Mouse (Mus musculus) neutrophil, adult 59 days (primary cell): Measurements from ENCODE around the gene Cldn1. TPM values are rescaled to one million over a fixed set of nuclear protein-coding genes. Genes with fewer than 3 reads are reported as not detected.

Experiments
- total RNA-seq, 2 experiments: library from RNA; stranded (reverse); gene quantifications; 1 replicate in 1 of 2; 2 replicates in 1 of 2; pipeline ENCODE4 v1.2.4; 2023

The Cldn1 gene
- total RNA-seq, result 10 to 100 TPM; 14.8 to 20.3 TPM

GRCm38 (mm10) chr16:26371325-26372053 lies at the start of gene Cldn1:
Gene Cldn1 (minus strand): TSS chr16:26371841.

Other genes with a start within 250 kb of the Cldn1 start
- not detected for gene Cldn16, start 91.3 kb upstream of the Cldn1 start, total RNA-seq
- gene Tmem207, start 154.9 kb upstream of the Cldn1 start, total RNA-seq, result not detected
- gene Il1rap, start 209.9 kb upstream of the Cldn1 start, total RNA-seq, result 10 to 100 TPM; 23.4 to 25.2 TPM